Mouse (Mus musculus): Measurements from ENCODE around the gene Bag2. TPM values are rescaled to one million over a fixed set of nuclear protein-coding genes. Genes with fewer than 3 reads are reported as not detected.

Bag2 gene
- polyA plus RNA-seq, 1 experiment = 10.5 TPM

DNA sequence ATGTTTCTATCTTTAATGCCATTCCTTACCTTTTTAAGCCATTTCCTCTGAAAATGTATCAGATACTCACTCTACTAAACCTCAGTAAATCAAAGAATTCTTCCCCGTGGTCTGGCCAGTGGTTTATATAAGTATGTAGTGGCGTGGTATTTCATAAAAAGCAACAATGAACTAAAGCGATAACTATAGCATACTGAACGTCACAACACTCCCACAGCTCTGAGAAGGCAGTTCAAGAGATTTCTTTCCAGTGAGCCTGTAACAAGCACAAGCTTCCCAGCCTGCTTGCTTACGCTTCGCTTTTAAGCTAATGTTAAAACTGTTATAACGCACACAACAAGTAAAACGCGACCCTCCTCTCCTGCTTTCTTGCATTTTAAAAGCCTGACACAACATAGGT lies 14.5 kb upstream of the Bag2 start:
- Histone ChIP-seq H3K36me3 (ENCODE audit: control insufficient read depth, insufficient read depth, low read length) (no peaks in the 10 kb centered on the region; the same call in 1 of the 2 replicates), H3K27me3 (ENCODE audit: control insufficient read depth, insufficient read depth, low read length) (no peaks in the 10 kb centered on the region), H3K27ac (ENCODE audit: control insufficient read depth, insufficient read depth, low read depth, low read length) (no peak overlapping the region), H3K4me1 (ENCODE audit: control insufficient read depth, insufficient read depth, low read length) (no peaks in the 10 kb centered on the region), H3K4me3 (ENCODE audit: control insufficient read depth, low read depth, low read length) (no peak overlapping the region)
- no peak for TF ChIP-seq CTCF (IDR thresholded peaks at IDR 0.05; ENCODE audit: control insufficient read depth, insufficient read depth, insufficient replicate concordance, low read depth, low read length)
- TF ChIP-seq POLR2A (IDR thresholded peaks at IDR 0.05; ENCODE audit: control insufficient read depth, low read depth, low read length) = no peak

DNA sequence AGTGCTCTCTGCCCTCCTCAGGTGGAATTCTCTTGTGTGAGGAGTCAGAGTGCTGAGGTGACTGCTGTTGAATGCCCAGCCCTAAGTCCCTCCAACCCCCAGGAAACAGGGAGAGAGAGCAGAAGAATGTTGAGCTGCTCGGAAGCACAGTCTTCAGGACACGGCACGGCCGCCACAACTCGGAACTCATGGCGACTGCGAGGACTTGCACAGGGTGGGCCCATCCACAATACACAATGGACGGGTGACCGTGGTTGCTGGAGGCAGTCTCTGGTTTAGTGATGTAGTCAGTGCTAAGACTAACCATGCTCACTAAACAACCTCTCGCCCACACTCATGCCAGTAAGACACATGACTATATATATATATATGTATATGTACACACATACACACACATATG lies 14.0 kb upstream of the Bag2 start:
- Histone ChIP-seq H3K27ac (ENCODE audit: control insufficient read depth, insufficient read depth, low read depth, low read length) (no peak overlapping the region), H3K4me3 (ENCODE audit: control insufficient read depth, low read depth, low read length) (no peak overlapping the region), H3K27me3 (ENCODE audit: control insufficient read depth, insufficient read depth, low read length) (no peaks in the 10 kb centered on the region), H3K4me1 (ENCODE audit: control insufficient read depth, insufficient read depth, low read length) (no peaks in the 10 kb centered on the region), H3K36me3 (ENCODE audit: control insufficient read depth, insufficient read depth, low read length) (no peaks in the 10 kb centered on the region; the same call in 1 of the 2 replicates)
- TF ChIP-seq CTCF (IDR thresholded peaks at IDR 0.05; ENCODE audit: control insufficient read depth, insufficient read depth, insufficient replicate concordance, low read depth, low read length) (no peak), POLR2A (IDR thresholded peaks at IDR 0.05; ENCODE audit: control insufficient read depth, low read depth, low read length) (no peak)

DNA sequence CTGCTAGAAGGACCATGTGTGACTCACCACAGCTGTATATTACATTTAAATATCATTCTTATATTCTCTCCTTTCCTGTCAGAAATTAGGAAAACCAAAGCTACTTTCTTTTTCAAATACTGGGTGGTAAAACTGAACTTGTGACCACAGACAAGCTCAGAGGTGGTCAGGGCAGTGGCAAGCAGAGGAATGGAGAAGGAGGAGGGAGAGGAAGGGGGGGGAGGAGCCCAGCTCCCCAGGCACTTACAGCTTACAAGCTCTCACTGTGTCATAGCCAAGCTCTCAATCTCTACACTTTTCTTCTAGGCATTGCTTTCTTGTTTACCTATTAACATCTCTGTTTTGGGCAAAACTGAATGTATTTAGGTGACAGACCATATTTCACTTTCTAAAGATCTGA lies 11.2 kb upstream of the Bag2 start:
- H3K27me3 ChIP-seq (ENCODE audit: control insufficient read depth, insufficient read depth, low read length) = no peaks in the 10 kb centered on the region
- H3K36me3 ChIP-seq (ENCODE audit: control insufficient read depth, insufficient read depth, low read length) = no peaks in the 10 kb centered on the region
- H3K4me1 ChIP-seq (ENCODE audit: control insufficient read depth, insufficient read depth, low read length) = no peaks in the 10 kb centered on the region
- H3K4me3 ChIP-seq (ENCODE audit: control insufficient read depth, low read depth, low read length) = no peak overlapping the region
- TF ChIP-seq CTCF (IDR thresholded peaks at IDR 0.05; ENCODE audit: control insufficient read depth, insufficient read depth, insufficient replicate concordance, low read depth, low read length) = no peak
- H3K27ac ChIP-seq (ENCODE audit: control insufficient read depth, insufficient read depth, low read depth, low read length) = no peak overlapping the region

DNA sequence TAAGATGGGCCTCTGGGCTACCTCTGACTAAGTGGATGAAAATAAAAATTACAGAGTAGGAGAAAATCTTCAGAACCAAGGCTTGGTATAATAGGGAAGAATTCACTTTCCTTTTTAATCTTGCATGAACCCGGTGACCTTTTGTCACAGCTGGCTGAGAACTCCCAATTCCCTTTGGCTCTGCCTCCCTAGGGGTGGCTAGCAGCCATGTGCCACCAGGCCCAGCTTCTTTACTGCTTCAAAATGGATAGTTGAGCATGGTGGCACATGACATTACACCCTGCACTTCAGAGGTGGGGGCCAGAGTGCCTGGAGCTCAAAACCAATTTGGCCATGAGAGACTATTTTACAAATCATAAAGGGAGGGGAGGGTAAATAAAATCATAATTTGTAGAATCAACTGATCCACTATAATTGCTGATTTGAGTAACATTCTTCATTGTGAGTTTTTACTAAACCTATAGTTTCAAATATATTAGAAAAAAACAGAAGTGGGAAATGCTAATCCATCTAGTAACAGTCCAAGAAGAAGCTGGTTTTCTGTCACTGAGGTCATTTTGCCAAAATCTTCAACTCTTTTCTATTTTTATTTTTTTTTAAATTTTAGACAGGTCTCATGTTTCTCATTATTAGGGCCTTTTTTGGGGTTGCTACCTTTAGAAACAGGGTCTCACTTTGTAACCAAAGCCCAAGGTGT lies 10.6 kb upstream of the Bag2 start:
- H3K36me3 ChIP-seq (ENCODE audit: control insufficient read depth, insufficient read depth, low read length) = no peaks in the 10 kb centered on the region

DNA sequence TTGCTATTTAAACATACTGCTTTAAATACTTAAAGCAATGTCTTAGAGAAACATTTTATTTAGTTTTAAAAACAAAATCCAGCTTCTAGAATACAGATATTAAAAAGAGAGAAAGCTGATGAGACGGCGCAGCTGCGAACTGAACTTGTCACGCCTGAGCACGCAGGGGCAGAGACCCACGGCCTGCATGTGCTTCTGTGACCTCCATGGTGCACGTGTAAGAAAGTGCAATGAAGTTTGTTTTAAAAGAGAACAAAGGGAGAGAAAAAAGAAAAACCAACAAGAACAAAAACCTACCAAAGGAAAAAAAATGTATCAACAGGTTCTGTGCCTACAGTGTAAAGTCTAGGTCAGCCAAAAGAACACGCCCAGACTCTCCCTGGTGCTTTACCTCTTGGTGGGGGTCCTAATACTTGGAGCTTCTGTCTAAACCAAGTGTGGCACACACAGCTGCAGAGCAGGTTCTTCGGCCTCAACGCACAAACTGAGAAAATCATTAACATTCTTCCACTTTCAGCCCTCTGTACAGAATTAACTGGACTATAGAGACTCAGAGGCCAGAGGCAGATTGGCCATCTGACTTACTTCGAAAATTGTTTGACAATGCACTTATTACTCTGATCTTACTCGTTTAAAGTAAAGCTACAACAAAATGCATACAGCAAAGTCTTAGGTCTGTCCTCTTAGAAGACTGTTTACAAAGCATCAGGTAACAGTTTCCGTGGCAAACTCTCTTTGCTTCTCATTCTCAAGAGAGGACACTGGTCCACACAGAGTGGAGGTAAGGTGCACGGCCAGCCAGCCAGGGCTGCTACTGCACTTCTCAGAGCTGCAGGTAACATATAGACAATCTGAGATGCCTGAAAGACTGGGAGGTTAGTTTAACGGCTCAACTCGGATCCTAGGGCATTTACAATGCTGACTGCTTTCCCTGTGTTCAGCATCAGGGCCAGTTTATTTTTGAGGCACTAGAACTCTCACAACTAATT lies 9.2 kb upstream of the Bag2 start:
- H3K27me3 ChIP-seq (ENCODE audit: control insufficient read depth, insufficient read depth, low read length) = no peaks in the 10 kb centered on the region
- H3K36me3 ChIP-seq (ENCODE audit: control insufficient read depth, insufficient read depth, low read length) = no peaks in the 10 kb centered on the region
- H3K4me1 ChIP-seq (ENCODE audit: control insufficient read depth, insufficient read depth, low read length) = no peaks in the 10 kb centered on the region
- no peak overlapping the region for H3K4me3 ChIP-seq (ENCODE audit: control insufficient read depth, low read depth, low read length)
- H3K27ac ChIP-seq (ENCODE audit: control insufficient read depth, insufficient read depth, low read depth, low read length) = no peak overlapping the region
- TF ChIP-seq CTCF (IDR thresholded peaks at IDR 0.05; ENCODE audit: control insufficient read depth, insufficient read depth, insufficient replicate concordance, low read depth, low read length) (no peak), POLR2A (IDR thresholded peaks at IDR 0.05; ENCODE audit: control insufficient read depth, low read depth, low read length) (no peak)

More for the DNA sequence above, 10.6 kb upstream of the Bag2 start:
- Histone ChIP-seq H3K27ac (ENCODE audit: control insufficient read depth, insufficient read depth, low read depth, low read length) (no peak overlapping the region), H3K27me3 (ENCODE audit: control insufficient read depth, insufficient read depth, low read length) (no peaks in the 10 kb centered on the region), H3K4me1 (ENCODE audit: control insufficient read depth, insufficient read depth, low read length) (no peaks in the 10 kb centered on the region), H3K4me3 (ENCODE audit: control insufficient read depth, low read depth, low read length) (no peak overlapping the region)
- TF ChIP-seq POLR2A (IDR thresholded peaks at IDR 0.05; ENCODE audit: control insufficient read depth, low read depth, low read length) (no peak), CTCF (IDR thresholded peaks at IDR 0.05; ENCODE audit: control insufficient read depth, insufficient read depth, insufficient replicate concordance, low read depth, low read length) (no peak)

DNA sequence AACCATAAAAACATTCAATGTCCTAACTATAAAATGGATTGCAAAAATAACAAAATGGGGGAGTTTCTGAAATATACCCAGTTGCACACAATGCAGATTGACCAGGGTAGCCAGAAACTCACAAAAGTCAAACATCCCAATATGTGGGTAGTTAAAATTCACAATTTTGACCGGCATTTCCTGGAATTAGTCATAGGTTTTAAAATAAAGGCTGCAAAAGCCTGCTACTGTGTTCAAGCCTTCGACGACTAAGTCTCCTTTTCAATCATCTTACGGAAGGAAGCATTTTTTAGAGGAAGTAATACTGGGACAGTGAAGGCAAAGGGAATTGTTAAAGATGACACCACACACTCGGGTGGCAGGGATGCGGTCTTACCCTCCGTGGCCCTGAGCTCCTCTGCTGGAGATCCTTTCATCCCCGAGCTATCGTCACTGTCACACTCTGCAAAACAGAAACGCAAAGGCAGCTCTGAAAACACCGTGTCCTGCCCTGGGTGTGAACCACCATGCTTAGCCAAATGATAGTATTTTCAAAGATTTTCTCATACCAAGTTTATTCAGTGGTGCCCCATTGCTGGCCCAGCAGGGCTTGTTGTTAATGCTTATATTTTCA lies 8.0 kb upstream of the Bag2 start:
- Histone ChIP-seq H3K27ac (ENCODE audit: control insufficient read depth, insufficient read depth, low read depth, low read length) (no peak overlapping the region), H3K27me3 (ENCODE audit: control insufficient read depth, insufficient read depth, low read length) (no peaks in the 10 kb centered on the region), H3K4me1 (ENCODE audit: control insufficient read depth, insufficient read depth, low read length) (no peaks in the 10 kb centered on the region), H3K36me3 (ENCODE audit: control insufficient read depth, insufficient read depth, low read length) (no peaks in the 10 kb centered on the region), H3K4me3 (ENCODE audit: control insufficient read depth, low read depth, low read length) (no peak overlapping the region)
- TF ChIP-seq POLR2A (IDR thresholded peaks at IDR 0.05; ENCODE audit: control insufficient read depth, low read depth, low read length) = no peak
- TF ChIP-seq CTCF (IDR thresholded peaks at IDR 0.05; ENCODE audit: control insufficient read depth, insufficient read depth, insufficient replicate concordance, low read depth, low read length) = no peak

DNA sequence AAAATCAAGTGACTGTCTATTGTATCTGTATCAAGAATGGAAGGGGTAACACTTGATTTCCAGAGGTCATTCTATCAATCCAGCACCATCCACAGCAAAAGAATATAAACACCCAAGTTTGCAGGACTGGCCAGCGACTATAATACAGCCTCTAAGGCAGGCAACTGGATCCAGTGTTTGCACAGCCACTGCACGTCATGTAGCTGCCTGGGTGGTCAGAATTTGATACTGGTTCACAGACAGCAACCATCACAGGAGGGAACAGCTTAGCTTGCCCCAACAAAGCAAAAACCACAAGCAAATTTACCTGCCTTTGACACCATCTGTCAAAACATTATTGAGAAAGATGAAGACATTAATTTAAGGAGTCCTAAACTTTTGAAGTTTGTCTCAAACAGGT lies 6.2 kb upstream of the Bag2 start:
- TF ChIP-seq CTCF (IDR thresholded peaks at IDR 0.05; ENCODE audit: control insufficient read depth, insufficient read depth, insufficient replicate concordance, low read depth, low read length) (no peak), POLR2A (IDR thresholded peaks at IDR 0.05; ENCODE audit: control insufficient read depth, low read depth, low read length) (no peak)
- H3K27me3 ChIP-seq (ENCODE audit: control insufficient read depth, insufficient read depth, low read length) = no peaks in the 10 kb centered on the region
- no peaks in the 10 kb centered on the region for H3K4me1 ChIP-seq (ENCODE audit: control insufficient read depth, insufficient read depth, low read length)
- no peak overlapping the region for H3K27ac ChIP-seq (ENCODE audit: control insufficient read depth, insufficient read depth, low read depth, low read length)
- no peak overlapping the region for H3K4me3 ChIP-seq (ENCODE audit: control insufficient read depth, low read depth, low read length)
- no peaks in the 10 kb centered on the region for H3K36me3 ChIP-seq (ENCODE audit: control insufficient read depth, insufficient read depth, low read length)
